Mouse (Mus musculus) small intestine, adult 2 months (tissue): ENCODE results near the gene Ppargc1a.

Experiments used
- CTCF ChIP-seq: fragments of 200-500 bp; IDR thresholded peaks from 2 replicates; pipeline ENCODE4 v1.5.1; 2012; ENCODE audit warnings: low read depth, mild to moderate bottlenecking, control low read depth, inconsistent platforms, low read length, moderate library complexity, mixed read lengths; ENCODE audit not compliant: insufficient replicate concordance, insufficient read length; ENCODE audit errors: extremely low read depth
- POLR2A ChIP-seq: fragments of 200-500 bp; IDR thresholded peaks from 2 replicates; pipeline ENCODE4 v1.6.1; 2012; ENCODE audit warnings: low read depth, mild to moderate bottlenecking, control low read depth, inconsistent platforms, low read length, moderate library complexity

- TF ChIP-seq POLR2A (no peak), CTCF (no peak)
Measured at GRCm38 (mm10) chr5:51539563-51539962, 28.0 kb downstream of the Ppargc1a start.
